Mouse (Mus musculus) left cerebral cortex, postnatal 14 days (tissue): ENCODE results near the gene Dgki. TPM values are rescaled to one million over a fixed set of nuclear protein-coding genes. Genes with fewer than 3 reads are reported as not detected.

Experiments used
- DNase-seq, 2 experiments: peaks; one replicate each; pipeline ENCODE4 v3.0.0; 2021 to 2022; ENCODE audit warnings: low spot score in 2 of 2, mixed read lengths in 1 of 2
- intact Hi-C: fragments of 180-260 bp; cut with DNase I; formaldehyde crosslinking; loops from one replicate; pipeline ENCODE4 v1.15.1; 2025
- long read RNA-seq, 2 experiments: library from polyadenylated mRNA; stranded (forward); transcript quantifications; one replicate each; pipeline ENCODE4 v2.0.0; 2021
- total RNA-seq, 2 experiments: library from RNA; stranded (reverse); gene quantifications; 2 replicates each; pipeline ENCODE4 v1.2.3; 2021

The Dgki gene
- total RNA-seq = 10 to 100 TPM; 62.4 to 68.7 TPM
- long read RNA-seq, experiment 1, partial matches to known transcripts = 1 of 11 reads
- long read RNA-seq, experiment 1, other reads (novel, unspliced or antisense) = 9 of 11 reads
- long read RNA-seq, experiment 2, partial matches to known transcripts = 2 of 6 reads
- long read RNA-seq, experiment 2, other reads (novel, unspliced or antisense) = 3 of 6 reads

DNA sequence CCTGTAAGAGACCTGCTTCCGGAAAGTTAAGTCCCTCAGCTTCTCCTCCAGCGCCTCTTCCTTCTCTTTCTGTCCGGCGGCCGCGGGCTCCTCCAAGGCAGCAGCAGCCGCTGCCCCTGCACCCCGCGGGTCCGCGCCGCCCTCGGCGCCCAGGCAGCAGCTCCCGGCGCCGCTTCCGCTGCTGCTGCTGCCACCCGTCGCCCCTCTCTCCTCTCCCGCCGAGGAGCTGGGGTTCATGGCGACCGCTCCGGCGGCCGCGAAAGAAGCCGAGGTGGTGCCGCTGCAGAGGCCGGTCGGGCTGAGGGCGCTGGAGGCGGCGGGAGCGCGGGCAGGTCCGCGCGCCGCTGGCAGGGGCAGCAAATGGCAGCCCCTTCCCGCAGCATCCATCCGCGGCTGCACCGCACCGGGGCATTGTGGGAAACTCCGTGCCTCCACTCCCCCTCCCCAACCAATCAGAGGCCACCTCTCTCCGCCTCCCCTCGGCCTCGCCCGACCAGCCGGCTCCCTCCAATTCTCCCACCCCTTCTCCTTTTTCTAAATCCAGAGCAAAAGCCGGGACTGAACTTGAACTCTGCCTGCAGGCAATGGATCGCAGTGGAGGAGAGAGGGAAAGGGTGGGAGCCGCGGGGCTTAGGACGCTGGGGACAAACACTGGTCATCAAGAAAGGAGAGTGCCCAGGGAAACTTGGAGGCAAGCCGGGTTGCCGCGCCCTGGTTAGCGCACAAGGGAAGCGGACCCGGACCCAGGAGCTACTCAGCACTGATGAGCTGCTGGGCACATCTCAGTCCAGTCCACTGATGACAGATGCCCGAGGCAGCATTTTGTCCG, at the start of gene Dgki:
Gene Dgki, minus strand, starts transcription at position 623 of the 829 bp plus-strand sequence.
- peak; percentile 88 to 89 for DNase-seq
- intact Hi-C loops = loop anchor here (2.0 kb wide), 1 partner anchor 57 kb away; no protein-coding TSS in a partner anchor

DNA sequence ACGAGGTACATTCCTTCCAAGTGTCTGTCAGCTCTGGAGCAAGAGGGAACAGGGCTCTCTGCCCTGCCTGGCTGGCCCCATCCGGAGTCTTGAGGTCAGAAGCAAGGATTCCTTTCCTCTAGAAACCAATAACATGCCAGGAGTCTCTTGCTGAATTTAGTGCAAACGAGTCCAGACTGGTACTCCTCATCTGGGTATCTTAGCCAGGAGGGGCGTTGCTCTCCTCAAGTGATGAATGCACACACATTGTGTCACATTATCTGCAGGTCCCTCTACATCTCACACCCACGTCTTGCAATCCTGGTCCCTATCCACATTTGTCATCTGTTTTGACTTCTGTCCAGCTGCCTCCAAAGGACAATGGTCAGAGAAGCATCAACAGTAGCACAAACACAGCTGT, 47.6 kb upstream of the Dgki start:
- intact Hi-C loops = no loop called here
- DNase-seq = no peak

DNA sequence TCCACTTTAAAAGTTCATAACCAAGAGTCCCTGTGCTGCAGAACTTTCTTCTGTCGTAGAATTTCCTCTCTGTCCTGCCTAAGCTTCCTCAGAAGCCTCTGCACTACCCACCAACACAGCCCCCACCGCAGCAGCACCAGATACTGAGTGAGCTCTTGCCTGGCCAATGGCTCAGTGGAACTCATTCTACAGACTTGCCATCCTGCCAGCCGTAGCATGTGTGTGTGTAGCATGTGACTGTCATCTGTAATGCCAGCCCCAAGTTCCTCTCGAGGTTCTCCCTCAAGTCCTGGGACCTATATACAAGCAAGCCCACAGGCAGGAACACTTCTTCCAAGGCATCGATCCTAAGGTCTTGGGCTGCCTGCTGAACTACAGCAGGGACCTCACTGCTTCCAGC, 38.1 kb upstream of the Dgki start:
- intact Hi-C loops = no loop called here
- no peak for DNase-seq

DNA sequence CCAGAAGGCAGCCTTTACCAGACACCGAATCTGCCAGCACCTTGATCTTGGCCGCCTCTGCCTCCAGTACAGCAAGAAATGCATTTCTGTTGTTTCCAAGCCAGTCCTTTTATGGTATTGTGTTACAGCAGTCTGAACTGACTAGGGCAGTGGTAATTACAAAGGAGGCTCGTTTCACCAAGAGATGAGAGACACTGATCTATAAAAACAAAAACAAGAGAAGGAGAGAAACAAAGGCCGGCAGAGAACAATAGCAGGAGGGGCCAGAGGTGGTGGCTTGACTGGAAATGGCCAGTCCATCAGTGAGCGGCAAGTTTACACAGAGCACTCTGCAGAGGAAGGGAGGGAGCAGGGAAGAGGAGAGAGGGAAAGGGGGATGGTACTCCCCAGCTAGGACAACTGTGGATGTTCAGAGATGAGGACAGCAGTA, 36.9 kb upstream of the Dgki start:
- no peak for DNase-seq
- intact Hi-C loops = no loop called here

DNA sequence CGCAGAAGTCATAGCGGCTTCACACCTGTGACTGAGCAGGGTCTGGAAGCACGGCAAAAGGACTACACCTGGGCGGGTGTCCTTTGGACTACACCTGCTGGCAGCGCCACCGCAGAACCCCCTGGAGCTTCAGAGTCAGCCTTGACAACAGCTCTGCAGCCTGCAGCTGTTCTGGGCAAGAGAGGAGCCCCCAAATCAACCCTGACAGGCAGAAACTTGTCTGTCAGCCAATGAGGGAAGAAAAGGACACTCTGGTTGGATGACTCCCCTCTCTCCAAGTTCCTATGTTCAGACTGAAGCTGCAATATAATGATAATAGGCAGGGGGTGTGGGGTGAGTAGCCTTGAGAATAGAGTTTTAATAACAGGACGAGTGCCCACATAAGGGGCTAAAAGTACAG, 36.4 kb upstream of the Dgki start:
- no peak for DNase-seq
- intact Hi-C loops = no loop called here

DNA sequence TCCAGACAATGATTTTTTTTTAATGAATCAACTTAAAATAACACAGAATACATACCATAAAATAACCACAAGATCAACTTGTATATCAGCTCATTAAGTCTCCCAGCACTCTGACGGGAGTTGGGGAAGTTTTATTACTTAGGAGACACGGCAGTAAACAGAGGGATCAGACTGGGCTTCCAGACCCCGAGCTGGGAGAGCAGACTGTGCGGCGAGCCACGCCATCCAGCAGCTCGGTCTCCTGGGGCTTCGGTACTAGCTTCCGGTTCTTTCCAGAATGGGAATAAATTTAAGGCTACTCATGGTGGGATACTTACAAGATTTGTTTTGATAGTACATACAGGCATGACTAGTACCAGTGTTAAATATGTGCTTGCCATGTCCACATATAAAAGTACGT, 32.9 kb upstream of the Dgki start:
- intact Hi-C loops = no loop called here
- no peak for DNase-seq

DNA sequence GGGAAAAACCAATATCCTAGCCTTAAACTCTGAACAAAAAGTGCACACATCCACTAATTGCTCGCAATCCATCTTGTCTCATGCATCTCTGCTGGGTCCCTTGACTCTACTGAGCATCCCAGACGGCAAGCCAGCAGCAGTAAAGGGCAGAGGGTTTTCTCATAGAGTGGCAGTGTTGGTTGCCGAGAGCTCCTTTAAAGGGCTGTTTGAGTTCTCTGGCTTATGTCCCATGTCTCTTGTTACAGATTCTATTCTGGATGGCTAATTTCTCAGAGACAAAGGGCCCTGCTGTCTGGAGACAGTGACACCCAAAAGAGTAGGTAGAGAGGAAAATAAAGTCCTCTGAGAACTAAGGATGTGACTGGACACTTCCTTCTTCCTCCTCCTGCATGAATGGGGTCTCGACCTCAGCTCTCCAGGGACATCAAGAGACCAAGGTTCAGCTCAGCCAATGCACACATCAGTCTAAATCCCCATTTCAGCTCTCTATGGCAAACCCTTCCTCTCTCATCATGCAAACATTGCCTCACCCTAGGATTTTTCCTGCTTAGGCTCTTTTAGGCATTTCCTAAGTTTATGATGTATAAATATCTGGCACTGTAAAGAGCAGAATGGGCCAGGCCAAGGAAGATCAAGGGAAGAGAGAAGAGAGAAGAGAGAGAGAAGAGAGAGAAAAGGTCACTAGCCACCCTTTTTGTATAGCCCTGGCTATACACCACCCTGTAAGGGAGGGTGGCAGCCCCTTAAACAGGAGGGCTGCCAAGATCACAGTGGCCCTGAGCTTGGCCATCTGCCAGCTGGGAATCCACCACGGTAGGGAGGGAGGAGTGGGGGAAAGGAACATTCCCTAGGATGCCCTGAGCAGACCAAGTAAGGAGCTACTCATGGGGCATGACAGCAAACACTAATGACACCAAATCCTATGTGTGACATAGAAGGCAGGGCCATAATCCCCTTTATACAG, 30.2 kb upstream of the Dgki start:
- intact Hi-C loops = no loop called here
- DNase-seq = no peak

DNA sequence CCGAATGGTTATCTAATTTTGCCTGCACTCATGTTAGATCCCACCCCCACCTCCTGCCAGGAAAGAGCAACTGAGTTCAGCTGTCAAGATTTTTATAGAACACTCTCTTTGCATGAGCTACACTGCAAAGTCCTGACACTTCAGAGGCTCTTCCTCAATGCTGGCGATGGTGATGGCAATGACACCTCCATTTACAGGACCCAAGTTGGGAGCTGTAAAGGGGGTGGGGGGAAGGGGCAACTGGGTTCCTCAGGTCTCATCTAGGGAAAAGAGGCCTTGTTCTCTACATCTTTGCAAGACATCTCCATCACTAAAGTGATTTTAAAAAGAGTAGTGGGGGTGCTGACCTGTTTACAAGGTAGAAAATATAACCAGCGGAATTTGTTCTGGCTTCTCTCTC, 29.4 kb upstream of the Dgki start:
- DNase-seq = no peak
- intact Hi-C loops = no loop called here

DNA sequence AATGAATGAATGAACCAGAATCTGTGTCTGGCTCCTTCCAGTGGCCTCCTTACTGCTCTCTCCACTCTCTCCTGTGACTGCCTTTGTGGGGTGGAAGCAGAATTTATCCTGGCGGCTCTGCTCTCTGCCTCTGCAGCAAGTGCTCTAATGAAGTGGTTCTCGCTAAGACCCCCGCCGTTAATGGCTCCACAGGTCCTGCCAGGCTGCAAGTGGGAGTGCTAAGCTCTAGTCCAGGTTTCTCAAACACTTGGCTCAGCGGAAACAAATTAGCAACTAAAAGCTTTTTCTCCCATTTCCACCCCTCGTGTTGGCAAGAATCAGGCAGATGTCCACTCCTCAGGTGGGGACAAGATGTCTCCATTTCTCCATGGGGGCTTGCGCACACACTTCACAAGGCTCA, 28.7 kb upstream of the Dgki start:
- DNase-seq = no peak
- intact Hi-C loops = no loop called here

DNA sequence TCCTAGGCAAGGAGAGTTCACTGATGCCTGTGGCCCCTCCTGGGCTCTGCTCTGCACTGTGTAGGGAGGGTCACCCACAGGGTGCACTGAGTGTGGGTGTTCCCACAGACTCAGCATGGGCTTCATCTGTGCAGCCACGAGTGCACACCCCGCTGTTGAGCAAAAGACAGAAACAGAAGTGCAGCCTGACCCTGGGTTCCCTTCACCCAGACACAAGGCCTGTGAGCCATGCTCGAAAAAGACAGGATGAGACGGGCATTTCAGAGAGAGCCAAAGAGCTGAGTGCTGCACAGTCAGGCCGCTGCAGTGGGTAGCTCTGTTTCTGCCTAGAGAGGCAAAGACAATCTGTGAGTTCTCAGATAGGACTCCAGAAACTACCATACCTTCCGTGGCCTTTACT, 27.5 kb upstream of the Dgki start:
- intact Hi-C loops = no loop called here
- no peak for DNase-seq

DNA sequence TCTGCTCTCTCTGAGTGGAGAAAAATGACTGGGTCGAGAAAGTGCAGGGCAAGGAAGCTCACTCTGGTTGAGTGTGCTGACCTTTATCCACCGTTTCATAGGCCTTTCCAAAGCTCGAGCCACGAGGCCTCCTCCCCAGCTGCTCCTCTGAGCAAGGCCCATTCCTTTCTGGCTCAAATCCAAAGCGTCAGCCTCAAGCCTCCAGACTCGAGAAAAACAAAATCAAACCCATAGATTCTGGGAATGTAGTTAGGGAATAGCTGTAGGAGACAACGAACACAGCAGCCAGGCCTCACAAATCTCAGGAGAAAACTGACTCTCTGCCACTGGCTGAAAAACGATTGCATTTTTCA, 26.6 kb upstream of the Dgki start:
- DNase-seq = no peak
- intact Hi-C loops = no loop called here

DNA sequence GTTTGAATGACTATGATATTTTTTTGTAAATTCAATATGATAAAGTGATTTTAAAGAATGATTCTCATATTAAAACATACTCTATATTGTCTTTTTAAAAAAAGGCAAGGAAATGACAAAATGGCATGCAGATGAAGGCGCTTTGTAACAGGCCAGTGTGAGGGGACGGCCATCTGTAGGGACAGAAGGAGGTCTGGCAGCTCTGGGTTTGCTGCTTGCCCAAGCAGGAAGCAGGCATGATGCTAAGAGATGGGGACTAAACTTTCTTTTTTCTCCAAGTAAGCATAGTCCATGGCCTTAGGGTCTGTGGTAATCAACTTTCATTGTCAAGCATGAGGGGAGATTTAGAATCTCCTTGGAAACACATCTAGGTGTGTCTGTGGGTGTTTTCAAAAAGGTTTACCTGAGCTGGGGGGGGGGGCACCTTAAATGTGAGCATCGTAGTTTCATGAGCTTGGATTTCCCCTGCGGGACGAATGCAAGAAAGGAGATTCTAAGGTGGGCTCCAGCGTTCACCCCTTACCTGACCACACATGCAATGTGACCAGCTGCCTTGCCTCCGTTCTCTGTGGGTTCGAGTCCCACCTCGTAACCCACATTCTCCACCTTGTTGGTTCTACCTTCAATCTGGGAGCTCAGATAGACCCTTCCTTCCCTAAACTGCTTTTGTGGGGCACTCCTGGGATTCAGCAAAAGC, 26.1 kb upstream of the Dgki start:
- intact Hi-C loops = no loop called here
- no peak for DNase-seq

DNA sequence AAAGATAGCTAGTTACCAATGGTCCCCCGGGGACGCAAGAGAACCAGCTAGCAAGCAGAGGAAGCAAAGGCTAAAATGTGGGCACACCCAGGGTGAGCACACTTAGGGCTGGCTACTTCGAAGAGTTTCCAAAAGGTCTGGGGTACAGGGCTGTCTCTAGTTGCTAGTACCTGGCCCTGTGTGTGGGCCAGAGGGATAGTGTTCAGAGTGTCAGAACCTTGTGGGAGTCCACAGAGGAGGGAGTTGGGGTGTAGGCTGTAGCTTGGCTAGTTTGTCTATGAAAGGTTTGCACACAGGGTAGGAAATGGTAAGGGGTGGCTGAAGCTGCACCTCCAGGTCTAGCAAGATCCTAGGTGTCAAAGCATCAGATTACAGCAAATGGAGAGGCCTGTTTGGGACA, 25.1 kb upstream of the Dgki start:
- intact Hi-C loops = no loop called here
- no peak for DNase-seq

DNA sequence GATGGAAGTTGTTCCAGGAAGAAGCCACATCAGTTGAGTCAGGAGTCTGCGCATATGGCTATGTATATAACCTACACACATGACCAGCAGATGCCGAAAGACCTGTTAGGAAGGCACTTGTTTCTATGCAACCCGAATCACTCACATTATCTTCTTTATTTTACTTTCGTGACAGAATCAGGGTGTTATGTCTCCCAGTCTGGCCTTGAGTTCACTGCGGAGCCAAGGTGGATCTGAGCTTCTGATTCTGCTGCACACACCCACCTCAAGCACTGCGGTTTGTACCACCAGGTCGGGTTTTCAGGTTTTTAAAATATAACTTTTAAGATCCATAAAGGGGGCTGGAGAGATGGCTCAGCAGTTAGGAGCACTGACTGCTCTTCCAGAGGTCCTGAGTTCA, 22.7 kb upstream of the Dgki start:
- intact Hi-C loops = no loop called here
- DNase-seq = no peak

DNA sequence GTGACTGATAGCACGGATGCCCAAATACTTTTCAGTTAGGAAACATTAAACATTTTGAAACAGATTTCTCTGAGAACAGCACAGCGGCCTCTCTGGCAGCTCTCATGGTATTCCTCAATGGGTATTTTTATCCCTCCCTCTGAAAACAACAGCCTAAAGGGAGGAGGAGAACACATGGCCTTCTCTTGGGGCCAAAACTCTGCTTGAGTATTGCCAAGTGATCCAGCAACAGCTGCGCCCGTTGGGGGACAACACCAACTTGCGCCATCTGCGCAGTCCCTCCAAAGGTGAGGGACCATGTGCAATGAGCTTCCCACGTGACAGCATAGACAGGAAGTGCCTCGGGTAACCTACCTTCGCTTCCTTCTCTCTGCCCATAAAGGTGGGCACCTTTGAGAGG, 22.1 kb upstream of the Dgki start:
- intact Hi-C loops = no loop called here
- DNase-seq = peak; percentile 47 to 56

DNA sequence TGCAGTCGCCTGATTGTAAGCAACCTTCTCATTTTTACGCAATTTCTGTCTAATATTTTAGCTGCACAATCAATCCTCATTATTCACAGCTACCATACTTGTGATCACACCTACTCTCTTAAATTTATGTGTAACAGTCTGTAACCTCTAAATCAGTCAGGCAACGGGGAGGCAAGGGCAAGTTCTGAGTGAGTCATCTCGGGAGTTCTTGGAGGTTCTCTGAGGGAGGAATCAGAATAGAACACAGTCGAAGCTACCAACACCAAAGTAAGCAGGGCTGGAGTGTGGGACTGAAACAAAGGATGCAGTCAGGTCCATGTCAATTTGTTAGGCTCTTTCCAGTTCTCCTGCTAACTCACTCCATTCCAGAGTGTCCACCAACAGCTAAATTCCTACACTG, 17.9 kb upstream of the Dgki start:
- no peak for DNase-seq
- intact Hi-C loops = no loop called here

DNA sequence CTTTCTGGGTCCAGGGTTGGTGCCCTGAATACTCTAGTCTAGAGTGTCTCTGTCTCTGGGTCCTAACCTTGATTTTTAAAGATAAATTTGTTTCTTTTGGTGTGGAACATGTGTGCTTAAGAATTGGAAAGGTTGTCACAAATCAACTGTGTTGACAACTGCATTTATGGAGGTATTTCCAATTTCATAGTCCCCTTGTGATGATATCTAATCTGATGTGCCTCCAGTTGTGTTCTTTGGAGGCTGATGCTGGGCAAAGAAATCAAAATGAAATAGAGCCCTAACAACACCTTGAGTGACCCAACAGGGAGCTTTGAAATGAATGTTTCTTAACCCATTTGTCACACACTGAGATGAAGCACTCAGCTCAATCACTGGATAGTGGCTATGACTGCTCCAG, 15.5 kb upstream of the Dgki start:
- no peak for DNase-seq
- intact Hi-C loops = no loop called here

DNA sequence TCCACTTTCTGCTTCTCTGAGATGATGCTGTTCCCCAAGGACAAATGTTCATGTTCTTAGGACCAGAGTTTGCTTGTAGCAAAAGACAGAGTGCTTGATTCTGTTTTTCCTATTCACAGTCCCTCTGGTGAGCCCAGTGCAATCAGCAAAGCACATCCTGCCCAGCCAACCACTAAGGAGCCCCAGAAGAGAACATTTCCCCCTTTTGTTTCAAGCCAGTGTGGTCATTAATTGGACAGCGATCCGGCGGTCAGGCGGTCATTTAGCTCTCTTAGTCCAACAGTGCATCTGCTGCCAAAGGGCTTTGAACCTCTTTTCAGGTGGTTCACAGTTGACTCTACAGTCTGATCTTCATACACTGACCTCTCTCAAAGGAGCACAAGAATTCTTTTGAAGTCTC, 10.6 kb upstream of the Dgki start:
- intact Hi-C loops = no loop called here
- DNase-seq = no peak

DNA sequence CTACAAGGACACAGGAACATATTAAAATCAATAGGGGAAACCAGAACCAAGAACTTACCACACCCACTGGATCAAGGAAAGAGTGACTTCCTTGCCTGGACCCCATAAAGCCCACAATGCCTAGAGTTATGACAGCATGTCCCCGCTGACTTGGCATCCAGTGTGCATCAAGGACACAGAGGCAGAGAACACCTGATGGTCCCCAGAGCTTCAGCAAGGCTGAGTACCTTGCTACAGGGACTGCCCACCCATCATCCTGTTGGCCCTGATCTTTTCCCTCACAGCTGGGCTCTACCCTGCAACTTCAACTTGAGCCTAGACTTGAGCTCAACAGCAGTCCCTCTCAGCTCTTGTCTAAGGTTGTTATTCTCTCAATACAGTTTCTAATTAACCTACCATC, 6.6 kb upstream of the Dgki start:
- intact Hi-C loops = no loop called here
- DNase-seq = no peak

DNA sequence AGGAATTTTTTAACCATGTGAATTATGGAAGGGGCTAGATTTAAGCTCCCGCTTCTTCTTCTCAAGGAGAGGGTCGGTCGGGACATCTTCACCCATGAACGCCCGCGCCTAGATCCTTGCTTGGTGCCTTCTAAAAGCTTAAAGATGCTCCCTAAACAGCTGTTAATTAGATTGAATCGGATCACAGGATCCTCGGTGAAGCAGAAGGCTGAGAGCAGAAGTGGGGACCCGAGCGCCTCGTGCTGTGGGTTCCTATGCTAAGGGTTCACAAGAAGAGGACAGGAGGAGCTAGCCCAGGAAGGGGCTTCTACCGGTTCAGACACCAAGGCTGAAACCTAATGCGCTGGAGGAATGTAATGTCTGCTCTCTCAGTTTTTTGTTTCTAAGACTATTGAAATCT, 508 bp upstream of the Dgki start:
- intact Hi-C loops = no loop called here
- no peak for DNase-seq
